Mouse (Mus musculus): ENCODE data around the gene Llph. TPM values are rescaled to one million over a fixed set of nuclear protein-coding genes. Genes with fewer than 3 reads are reported as not detected.

The Llph gene
- total RNA-seq, 1 experiment: 71.9 TPM

GRCm38 (mm10) chr10:120239476-120239875 is 12.6 kb downstream of the Llph start:
- H3K27ac ChIP-seq (ENCODE audit: insufficient read depth, low read depth, low read length, poor library complexity, severe bottlenecking): no peak overlapping the region
- in situ Hi-C loops (cut with MboI; ENCODE audit: low sequenced_read_pairs in 2 of 2, unreplicated experiment in 2 of 2): no loop called here
- no peak overlapping the region for H3K4me3 ChIP-seq (ENCODE audit: insufficient read depth in 1 of 2, low read depth in 1 of 2, low read length in 2 of 2, poor library complexity in 1 of 2, severe bottlenecking in 1 of 2)
- no peak for TF ChIP-seq ZC3H11A (IDR thresholded peaks at IDR 0.05; ENCODE audit: borderline replicate concordance, low read depth, low read length)
- no peak for TF ChIP-seq HCFC1 (IDR thresholded peaks at IDR 0.05; ENCODE audit: borderline replicate concordance, insufficient read depth, low read length)
- no peak for TF ChIP-seq MAFK (IDR thresholded peaks at IDR 0.05; ENCODE audit: insufficient read depth, low read depth, low read length)
- no peak for TF ChIP-seq CHD2 (IDR thresholded peaks at IDR 0.05; ENCODE audit: low read depth, low read length)
- TF ChIP-seq ZNF384 (IDR thresholded peaks at IDR 0.05; ENCODE audit: low read depth, low read length): no peak
- no peak overlapping the region for H3K9ac ChIP-seq (ENCODE audit: insufficient read depth, low read depth, low read length, poor library complexity, severe bottlenecking)
- no peaks in the 10 kb centered on the region for H3K9me3 ChIP-seq (ENCODE audit: control insufficient read depth, insufficient read depth, low read depth, low read length)
- no peak for DNase-seq (ENCODE audit: low read depth, low spot score)
- 0 out of 4 replicates have a peak, but pooled peaks cover 0 to 2% of the 10 kb centered on the region in 2 experiments for H3K4me1 ChIP-seq (ENCODE audit: control insufficient read depth in 2 of 2, insufficient read depth in 2 of 2, low read length in 2 of 2, poor library complexity in 1 of 2)
- no peaks in the 10 kb centered on the region for H3K36me3 ChIP-seq (ENCODE audit: control insufficient read depth, insufficient read depth, low read length, poor library complexity, severe bottlenecking)

- in situ Hi-C loops (cut with MboI; ENCODE audit: low sequenced_read_pairs in 2 of 2, unreplicated experiment in 2 of 2): no loop called here
- H3K36me3 ChIP-seq (ENCODE audit: control insufficient read depth, insufficient read depth, low read length, poor library complexity, severe bottlenecking): no peaks in the 10 kb centered on the region
- H3K27ac ChIP-seq (ENCODE audit: insufficient read depth, low read depth, low read length, poor library complexity, severe bottlenecking): no peak overlapping the region
- no peaks in the 10 kb centered on the region for H3K9me3 ChIP-seq (ENCODE audit: control insufficient read depth, insufficient read depth, low read depth, low read length)
- no peak overlapping the region for H3K4me3 ChIP-seq (ENCODE audit: insufficient read depth in 1 of 2, low read depth in 1 of 2, low read length in 2 of 2, poor library complexity in 1 of 2, severe bottlenecking in 1 of 2)
- TF ChIP-seq ZC3H11A (IDR thresholded peaks at IDR 0.05; ENCODE audit: borderline replicate concordance, low read depth, low read length) (no peak), MAFK (IDR thresholded peaks at IDR 0.05; ENCODE audit: insufficient read depth, low read depth, low read length) (no peak), ZNF384 (IDR thresholded peaks at IDR 0.05; ENCODE audit: low read depth, low read length) (no peak), CHD2 (IDR thresholded peaks at IDR 0.05; ENCODE audit: low read depth, low read length) (no peak)
- H3K4me1 ChIP-seq (ENCODE audit: control insufficient read depth in 2 of 2, insufficient read depth in 2 of 2, low read length in 2 of 2, poor library complexity in 1 of 2): peaks cover 0 to 6% of the 10 kb centered on the region in 2 experiments; a peak in 1 of 4 replicates
- H3K9ac ChIP-seq (ENCODE audit: insufficient read depth, low read depth, low read length, poor library complexity, severe bottlenecking): no peak overlapping the region
- no peak for DNase-seq (ENCODE audit: low read depth, low spot score)
Measured at GRCm38 (mm10) chr10:120242421-120242820, 15.6 kb downstream of the Llph start.

- Histone ChIP-seq H3K4me1 (ENCODE audit: control insufficient read depth in 2 of 2, insufficient read depth in 2 of 2, low read length in 2 of 2, poor library complexity in 1 of 2) (peaks cover 0 to 6% of the 10 kb centered on the region in 2 experiments; a peak in 1 of 4 replicates), H3K9ac (ENCODE audit: insufficient read depth, low read depth, low read length, poor library complexity, severe bottlenecking) (no peak overlapping the region), H3K36me3 (ENCODE audit: control insufficient read depth, insufficient read depth, low read length, poor library complexity, severe bottlenecking) (no peaks in the 10 kb centered on the region), H3K9me3 (ENCODE audit: control insufficient read depth, insufficient read depth, low read depth, low read length) (no peaks in the 10 kb centered on the region), H3K4me3 (ENCODE audit: insufficient read depth in 1 of 2, low read depth in 1 of 2, low read length in 2 of 2, poor library complexity in 1 of 2, severe bottlenecking in 1 of 2) (no peak overlapping the region), H3K27ac (ENCODE audit: insufficient read depth, low read depth, low read length, poor library complexity, severe bottlenecking) (no peak overlapping the region)
- in situ Hi-C loops (cut with MboI; ENCODE audit: low sequenced_read_pairs in 2 of 2, unreplicated experiment in 2 of 2): no loop called here
- no peak for DNase-seq (ENCODE audit: low read depth, low spot score)
- TF ChIP-seq ZNF384 (IDR thresholded peaks at IDR 0.05; ENCODE audit: low read depth, low read length) (no peak), HCFC1 (IDR thresholded peaks at IDR 0.05; ENCODE audit: borderline replicate concordance, insufficient read depth, low read length) (no peak), CHD2 (IDR thresholded peaks at IDR 0.05; ENCODE audit: low read depth, low read length) (no peak), MAFK (IDR thresholded peaks at IDR 0.05; ENCODE audit: insufficient read depth, low read depth, low read length) (no peak), ZC3H11A (IDR thresholded peaks at IDR 0.05; ENCODE audit: borderline replicate concordance, low read depth, low read length) (no peak)
Measured at GRCm38 (mm10) chr10:120245681-120246080, 18.8 kb downstream of the Llph start.

- in situ Hi-C loops (cut with MboI; ENCODE audit: low sequenced_read_pairs in 2 of 2, unreplicated experiment in 2 of 2): no loop called here
- no peaks in the 10 kb centered on the region for H3K9me3 ChIP-seq (ENCODE audit: control insufficient read depth, insufficient read depth, low read depth, low read length)
- TF ChIP-seq ZC3H11A (IDR thresholded peaks at IDR 0.05; ENCODE audit: borderline replicate concordance, low read depth, low read length) (0 out of 2 replicates have a peak, but pooled peaks have one; percentile 10), MAFK (IDR thresholded peaks at IDR 0.05; ENCODE audit: insufficient read depth, low read depth, low read length) (no peak)
- H3K4me3 ChIP-seq (ENCODE audit: insufficient read depth in 1 of 2, low read depth in 1 of 2, low read length in 2 of 2, poor library complexity in 1 of 2, severe bottlenecking in 1 of 2): no peak overlapping the region
- H3K36me3 ChIP-seq (ENCODE audit: control insufficient read depth, insufficient read depth, low read length, poor library complexity, severe bottlenecking): no peaks in the 10 kb centered on the region
- H3K4me1 ChIP-seq (ENCODE audit: control insufficient read depth in 2 of 2, insufficient read depth in 2 of 2, low read length in 2 of 2, poor library complexity in 1 of 2): peaks cover 0 to 6% of the 10 kb centered on the region in 2 experiments; a peak in 1 of 4 replicates
- H3K9ac ChIP-seq (ENCODE audit: insufficient read depth, low read depth, low read length, poor library complexity, severe bottlenecking): no peak overlapping the region
- peak; percentile 85 for DNase-seq (ENCODE audit: low read depth, low spot score)
- H3K27ac ChIP-seq (ENCODE audit: insufficient read depth, low read depth, low read length, poor library complexity, severe bottlenecking): no peak overlapping the region
Measured at GRCm38 (mm10) chr10:120246994-120247750, 20.3 kb downstream of the Llph start.

Data from ES-E14 (cell line).